Comparison of ENCODE assay signal across 8 mouse cellular contexts in genomic region chr9:53771344-53772021, GRCm38 (mm10). TPM values are rescaled to one million over a fixed set of nuclear protein-coding genes. Genes with fewer than 3 reads are reported as not detected.
DNase-seq lines count a peak whose midpoint lies in the region; ATAC-seq and TF ChIP-seq lines count a peak whose summit lies in the region.

Gene Slc35f2, plus strand, starts transcription at chr9:53771538.

- H3K4me3 ChIP-seq in brown adipose tissue, adult 24 weeks (ENCODE audit: insufficient read depth, low read depth, low read length): peak within 1 kb of the TSS; percentile 49
- peak within 1 kb of the TSS; percentile 57 for H3K4me3 ChIP-seq in forebrain, embryonic 15.5 days
- H3K4me3 ChIP-seq in hindbrain, postnatal 0 days (ENCODE audit: low read length): peak within 1 kb of the TSS; percentile 64
- peak within 1 kb of the TSS; percentile 78 for H3K4me3 ChIP-seq in left cerebral cortex, adult 2 months

- peak; percentile 93 for ATAC-seq in forebrain, embryonic 15.5 days (replicated peaks)
- peak; percentile 87 for ATAC-seq in hindbrain, postnatal 0 days
- peak; percentile 63 for ATAC-seq in megakaryocyte, adult 5-6 weeks (ENCODE audit: poor library complexity, severe bottlenecking)

- peak within 1 kb of the TSS; percentile 59 for H3K9ac ChIP-seq in forebrain, embryonic 15.5 days (replicated peaks)
- peak within 1 kb of the TSS; percentile 60 for H3K9ac ChIP-seq in hindbrain, postnatal 0 days (replicated peaks; ENCODE audit: low read length)

- peaks cover 4% of the 10 kb centered on the region; the same call in 1 of the 2 replicates for H3K4me1 ChIP-seq in brown adipose tissue, adult 24 weeks (ENCODE audit: control insufficient read depth, insufficient read depth, insufficient read length, low read length)
- H3K4me1 ChIP-seq in forebrain, embryonic 15.5 days: peaks cover 12% of the 10 kb centered on the region
- peaks cover 4% of the 10 kb centered on the region; the same call in 1 of the 2 replicates for H3K4me1 ChIP-seq in hindbrain, postnatal 0 days (ENCODE audit: insufficient read depth, low read length)

- peak; percentile 9; the same call in 1 of the 2 replicates for TF ChIP-seq CTCF in hindbrain, postnatal 0 days (IDR thresholded peaks at IDR 0.05; ENCODE audit: low read depth)
- TF ChIP-seq CTCF in left cerebral cortex, adult 2 months (IDR thresholded peaks at IDR 0.05): no peak; the same call in 1 of the 2 replicates

- peak within 1 kb of the TSS; percentile 92 for H3K4me2 ChIP-seq in forebrain, embryonic 15.5 days (replicated peaks)
- H3K4me2 ChIP-seq in hindbrain, postnatal 0 days (ENCODE audit: low read depth, low read length): peak within 1 kb of the TSS; percentile 97

- H3K27ac ChIP-seq in brown adipose tissue, adult 24 weeks (replicated peaks; ENCODE audit: low read depth, low read length): no peak within 1 kb of the TSS
- no peak within 1 kb of the TSS for H3K27ac ChIP-seq in forebrain, embryonic 15.5 days (replicated peaks)
- H3K27ac ChIP-seq in hindbrain, postnatal 0 days: peak within 1 kb of the TSS; percentile 54
- peak within 1 kb of the TSS; percentile 61 for H3K27ac ChIP-seq in left cerebral cortex, adult 2 months

- under 1% methylated on average over 50 of the region's 50 CpGs for WGBS in forebrain, embryonic 15.5 days
- under 1% methylated on average over 50 of the region's 50 CpGs for WGBS in hindbrain, postnatal 0 days

- no peaks in the 10 kb centered on the region for H3K36me3 ChIP-seq in forebrain, embryonic 15.5 days
- no peaks in the 10 kb centered on the region for H3K36me3 ChIP-seq in hindbrain, postnatal 0 days (ENCODE audit: insufficient read depth, low read length)

- peaks cover 10% of the 10 kb centered on the region; the same call in 1 of the 2 replicates for H3K27me3 ChIP-seq in forebrain, embryonic 15.5 days
- H3K27me3 ChIP-seq in hindbrain, postnatal 0 days (ENCODE audit: insufficient read depth, low read length): no peaks in the 10 kb centered on the region

- intact Hi-C loops in left cerebral cortex, adult 2 months (cut with DNase I): no loop called here

- no peaks in the 10 kb centered on the region for H3K9me3 ChIP-seq in forebrain, embryonic 15.5 days
- H3K9me3 ChIP-seq in hindbrain, postnatal 0 days (ENCODE audit: low read length): no peaks in the 10 kb centered on the region

- peak; percentile 39 for DNase-seq in Muller cell, postnatal 12 days (ENCODE audit: inconsistent ontology term)
- DNase-seq in hindbrain, postnatal 0 days (ENCODE audit: low spot score): peak; percentile 55
- DNase-seq in left cerebral cortex, adult 2 months (ENCODE audit: extremely low spot score in 1 of 2, low spot score in 2 of 2): peak; percentile 26 to 33
- DNase-seq in right cerebral cortex, postnatal 10 days (ENCODE audit: low spot score in 2 of 2): peak; percentile 48 to 50
- no peak for DNase-seq in adipocyte (ENCODE audit: low spot score)

RNA-seq across cellular contexts. Expression of gene Slc35f2, which starts in this region (rescaled TPM):
- polyA plus RNA-seq in brown adipose tissue, adult 24 weeks (2012; ENCODE audit: insufficient read depth, insufficient read length, missing spikeins): not detected in 2 replicates
- 9.0 and 9.7 TPM in 2 replicates for polyA plus RNA-seq in forebrain, embryonic 15.5 days (2015; fragmentation: Nextera tagmentation; extraction: Ambion mirVana)
- 12.1 and 18.4 TPM in 2 replicates for total RNA-seq in hindbrain, postnatal 0 days (2014; rRNA removed)
- 20.4 and 20.6 TPM in 2 replicates for polyA plus RNA-seq in hindbrain, postnatal 0 days (2015; fragmentation: Nextera tagmentation; extraction: Ambion mirVana)
- total RNA-seq in left cerebral cortex, adult 2 months (2021): 1 to 10 TPM; 2.8 to 3.1 TPM
- 0.11 and 0.25 TPM in 2 replicates for total RNA-seq in megakaryocyte, adult 5-6 weeks (2015)
- 0.07 and 0.28 TPM in 2 replicates for total RNA-seq in megakaryocyte, adult 5-6 weeks (2017)

Comparison
In these comparisons a context has a peak if more than half of its experiments do, and no peak if none do; other contexts are left out.
1. RNA of gene Slc35f2 (polyA plus RNA-seq): 20.4 to 20.6 TPM in hindbrain, postnatal 0 days and 9.0 to 9.7 TPM in forebrain, embryonic 15.5 days; not detected in brown adipose tissue, adult 24 weeks; every median in the first group is over 10 times any median in the second.
2. Peak in ATAC-seq in megakaryocyte, adult 5-6 weeks; RNA of the gene not detected or under 1 TPM.
3. H3K27ac ChIP-seq: peak in hindbrain, postnatal 0 days (single experiment) and left cerebral cortex, adult 2 months (single experiment); none in brown adipose tissue, adult 24 weeks (single experiment) and forebrain, embryonic 15.5 days (single experiment).
4. Peak in every context shown above with its lines, with median percentiles within 50 percentile points of each other: H3K4me3 ChIP-seq and ATAC-seq.